ENCODE assay signal across 11 mouse cellular contexts in the genomic region with DNA sequence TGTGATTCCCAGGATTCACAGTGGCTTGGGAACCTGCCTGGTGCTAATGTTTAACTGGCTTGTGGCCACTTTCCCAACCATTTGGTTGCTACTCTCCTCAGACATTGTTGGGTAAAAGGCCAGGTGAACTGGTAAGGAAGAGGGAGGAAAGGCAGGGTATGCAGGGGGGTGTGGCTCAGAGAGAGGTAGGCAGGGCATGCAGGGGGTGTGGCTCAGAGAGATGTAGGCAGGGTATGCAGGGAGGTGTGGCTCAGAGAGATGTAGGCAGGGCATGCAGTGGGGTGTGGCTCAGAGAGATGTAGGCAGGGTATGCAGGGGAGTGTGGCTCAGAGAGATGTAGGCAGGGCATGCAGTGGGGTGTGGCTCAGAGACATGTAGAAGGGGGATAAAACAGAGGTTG. TPM values are rescaled to one million over a fixed set of nuclear protein-coding genes. Genes with fewer than 3 reads are reported as not detected.
DNase-seq lines count a peak whose midpoint lies in the region; ATAC-seq lines count a peak whose summit lies in the region.
"Had no signal": no experiment of that assay in that cellular context is flagged by ENCODE, and none has a peak within 500 bp of the region (broad histone marks: within the 10 kb centered on the region; RNA-seq: fewer than 3 reads in every experiment).

No protein-coding gene starts in this region.

- no peaks in the 10 kb centered on the region for H3K27me3 ChIP-seq in stomach, embryonic 14.5 days (ENCODE audit: control insufficient read depth, insufficient read depth, low read length)

- no peak for DNase-seq in frontal cortex, postnatal 14 days (ENCODE audit: low spot score in 2 of 2)
- DNase-seq in liver = peak; percentile 63
- no peak for DNase-seq in testis, postnatal 14 days (ENCODE audit: low spot score)
- no peak for DNase-seq in thymus, postnatal 14 days
- no peak for DNase-seq in left cerebral cortex, adult 9 months (ENCODE audit: low spot score in 2 of 2)
- DNase-seq: adrenal gland, postnatal 36 days had no signal

- H3K9me3 ChIP-seq in stomach, embryonic 14.5 days (ENCODE audit: control insufficient read depth, low read depth, low read length) = no peaks in the 10 kb centered on the region
- H3K9me3 ChIP-seq: forebrain, embryonic 12.5 days; heart, embryonic 13.5 days had no signal

- no peak overlapping the region for H3K9ac ChIP-seq in stomach, embryonic 14.5 days (replicated peaks; ENCODE audit: low read depth, low read length)
- H3K9ac ChIP-seq: forebrain, embryonic 12.5 days; heart, embryonic 13.5 days had no signal

- no peak overlapping the region for H3K27ac ChIP-seq in stomach, embryonic 14.5 days (ENCODE audit: low read length)
- H3K27ac ChIP-seq: forebrain, embryonic 12.5 days; heart, embryonic 13.5 days had no signal

- no peak overlapping the region for H3K4me3 ChIP-seq in stomach, embryonic 14.5 days (ENCODE audit: low read depth, low read length)
- H3K4me3 ChIP-seq: forebrain, embryonic 12.5 days; heart, embryonic 13.5 days had no signal

- no peak overlapping the region for H3K4me2 ChIP-seq in stomach, embryonic 14.5 days (replicated peaks; ENCODE audit: low read depth, low read length)
- H3K4me2 ChIP-seq: forebrain, embryonic 12.5 days; heart, embryonic 13.5 days had no signal

- no peaks in the 10 kb centered on the region for H3K4me1 ChIP-seq in stomach, embryonic 14.5 days (ENCODE audit: control insufficient read depth, insufficient read depth, low read length)
- H3K4me1 ChIP-seq: forebrain, embryonic 12.5 days; heart, embryonic 13.5 days had no signal

- no peaks in the 10 kb centered on the region for H3K36me3 ChIP-seq in stomach, embryonic 14.5 days (ENCODE audit: control insufficient read depth, insufficient read depth, low read length)
- H3K36me3 ChIP-seq: forebrain, embryonic 12.5 days; heart, embryonic 13.5 days had no signal

- ATAC-seq in frontal cortex, adult (ENCODE audit: low TSS enrichment) = peak; percentile 55; the same call in 1 of the 2 replicates
- peak; percentile 32 to 39; a peak in 3 of 4 replicates for ATAC-seq in hematopoietic stem cell, adult 5-6 weeks (replicated peaks in 1 of 2; ENCODE audit: insufficient read depth in 1 of 2, low FRiP score in 2 of 2, low TSS enrichment in 1 of 2, low read depth in 1 of 2, poor library complexity in 2 of 2, severe bottlenecking in 2 of 2)
- ATAC-seq in stomach, embryonic 14.5 days (ENCODE audit: insufficient number of reproducible peaks, insufficient read depth, low FRiP score, low read depth) = peak; percentile 58; the same call in 1 of the 2 replicates

RNA-seq across cellular contexts. Expression of gene Prps1, which starts 49.9 kb away (rescaled TPM):
- total RNA-seq in hematopoietic stem cell, adult 5-6 weeks (2017) = 43.8 and 57.8 TPM in 2 replicates
- polyA plus RNA-seq in stomach, embryonic 14.5 days (2014; fragmentation: Nextera tagmentation; extraction: Ambion mirVana) = 32.4 and 35.5 TPM in 2 replicates
